Mouse (Mus musculus): ENCODE results near the gene Fbxo17.

GRCm38 (mm10) chr7:28697277-28697676 lies 19.3 kb upstream of the Fbxo17 start:
- TF ChIP-seq POLR2A (IDR thresholded peaks at IDR 0.05; ENCODE audit: borderline replicate concordance, control insufficient read depth, low read depth, low read length) = no peak
- TF ChIP-seq CTCF (IDR thresholded peaks at IDR 0.05; ENCODE audit: control insufficient read depth, insufficient read depth, low read length) = no peak

Measured in bone marrow, adult 2 months (tissue).